Mouse (Mus musculus): Measurements from ENCODE around the gene Hdhd5.

DNA sequence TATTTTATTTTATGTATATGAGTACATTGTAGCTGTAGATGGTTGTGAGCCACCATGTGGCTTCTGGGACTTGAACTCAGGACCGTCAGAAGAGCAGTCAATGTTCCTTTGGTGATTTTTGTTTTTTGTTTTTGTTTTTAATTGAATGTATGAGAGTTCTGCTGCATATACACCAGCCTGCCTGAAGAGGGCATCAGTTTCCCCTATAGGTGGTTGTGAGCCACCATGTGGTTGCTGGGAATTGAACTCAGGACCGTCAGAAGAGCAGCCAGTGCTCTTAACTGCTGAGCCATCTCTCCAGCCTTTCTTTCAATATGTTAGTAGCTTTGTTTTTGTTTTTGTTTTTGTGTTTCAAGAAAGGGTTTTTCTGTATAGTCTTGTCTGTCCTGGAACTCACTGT is 5.2 kb upstream of the Hdhd5 start:
- no peak for TF ChIP-seq POLR2A (IDR thresholded peaks at IDR 0.05; ENCODE audit: control insufficient read depth, low read depth, low read length)
- no peak for TF ChIP-seq CTCF (IDR thresholded peaks at IDR 0.05; ENCODE audit: control insufficient read depth, insufficient read depth, insufficient replicate concordance, low read depth, low read length)

Data from testis, adult 2 months (tissue).